Mouse (Mus musculus): ENCODE measurements around the gene RPS10-NUDT3.

RPS10-NUDT3 gene

DNA sequence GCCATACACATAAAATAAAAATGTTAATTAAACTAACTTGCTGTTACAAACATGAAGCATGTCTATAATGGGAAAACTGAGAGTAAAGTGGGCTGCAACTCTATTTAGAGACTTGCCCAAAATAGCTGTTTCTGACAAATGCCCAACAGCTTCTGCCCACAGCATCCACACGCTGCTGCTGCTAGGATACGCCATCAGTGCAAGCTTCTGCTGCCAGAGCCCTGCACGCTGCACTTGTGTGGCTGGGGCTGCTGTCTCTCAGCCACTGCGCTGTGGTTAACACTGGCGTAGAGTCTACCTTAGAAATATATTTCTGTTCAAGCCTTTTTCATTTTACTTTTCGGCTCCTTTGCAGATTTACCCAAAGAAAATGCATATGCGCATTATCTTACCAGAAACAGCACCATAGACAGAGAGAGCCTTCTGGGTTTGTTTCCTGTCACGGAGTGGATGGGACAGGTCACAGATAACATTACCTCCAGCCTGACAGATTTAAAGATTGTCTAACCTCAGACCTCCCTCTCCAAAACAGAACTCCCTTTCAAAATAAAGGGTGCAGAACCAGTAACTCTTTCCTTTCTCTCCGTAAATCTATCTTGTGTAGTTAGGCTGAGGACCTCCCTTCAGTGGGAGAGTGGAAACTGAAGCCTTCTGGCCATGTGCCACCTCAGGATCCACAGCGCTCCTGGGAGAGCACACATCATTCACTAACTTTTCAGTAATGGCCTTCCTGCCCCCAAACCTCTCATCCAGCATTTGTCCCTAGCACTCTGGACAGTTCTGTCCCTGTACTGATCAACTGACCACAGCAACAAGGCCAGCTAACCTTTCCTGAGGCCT is 24.1 kb downstream of the RPS10-NUDT3 start:
- DNase-seq (ENCODE audit: extremely low spot score), result no peak

- no peak for DNase-seq (ENCODE audit: extremely low spot score)
Measured at GRCm38 (mm10) chr17:27609576-27609975, 25.4 kb downstream of the RPS10-NUDT3 start.

DNA sequence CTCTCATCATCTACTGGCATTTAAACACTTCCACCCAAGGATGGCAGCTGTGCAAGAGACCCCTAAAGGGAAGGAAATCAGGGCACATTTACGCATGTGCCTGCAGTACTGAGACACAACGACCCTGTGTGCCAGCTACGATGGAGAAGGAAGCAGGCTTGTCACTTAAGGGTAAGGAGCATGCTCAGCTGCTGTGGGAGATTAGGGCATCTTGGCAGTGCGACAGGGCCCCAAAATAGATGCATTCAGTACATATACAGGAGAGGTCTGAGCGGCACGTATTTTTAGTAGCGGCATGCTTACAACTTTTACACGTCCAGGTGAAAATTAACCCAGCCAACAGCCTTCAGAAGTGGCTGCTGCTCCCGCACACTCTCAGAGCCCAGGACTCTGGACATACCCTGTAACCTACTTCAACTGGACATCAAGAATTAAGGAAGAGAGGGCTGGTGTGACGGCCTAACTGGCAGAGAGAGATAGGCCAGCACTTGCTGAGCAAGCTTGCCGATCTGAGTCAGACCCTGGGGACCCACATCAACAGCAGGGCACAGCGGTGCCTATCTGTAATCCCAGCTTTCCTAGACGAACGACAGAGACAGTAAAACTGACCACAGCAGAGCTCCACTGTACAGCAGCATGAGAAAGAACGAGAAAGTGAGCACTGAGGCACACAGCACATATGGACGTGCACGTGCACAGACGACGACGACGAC is 31.3 kb downstream of the RPS10-NUDT3 start:
- no peak for DNase-seq (ENCODE audit: extremely low spot score)

- DNase-seq (ENCODE audit: extremely low spot score), result no peak
Measured at GRCm38 (mm10) chr17:27603036-27603435, 32.0 kb downstream of the RPS10-NUDT3 start.

GRCm38 (mm10) chr17:27600869-27601268 is 34.2 kb downstream of the RPS10-NUDT3 start:
- DNase-seq (ENCODE audit: extremely low spot score), result no peak

DNA sequence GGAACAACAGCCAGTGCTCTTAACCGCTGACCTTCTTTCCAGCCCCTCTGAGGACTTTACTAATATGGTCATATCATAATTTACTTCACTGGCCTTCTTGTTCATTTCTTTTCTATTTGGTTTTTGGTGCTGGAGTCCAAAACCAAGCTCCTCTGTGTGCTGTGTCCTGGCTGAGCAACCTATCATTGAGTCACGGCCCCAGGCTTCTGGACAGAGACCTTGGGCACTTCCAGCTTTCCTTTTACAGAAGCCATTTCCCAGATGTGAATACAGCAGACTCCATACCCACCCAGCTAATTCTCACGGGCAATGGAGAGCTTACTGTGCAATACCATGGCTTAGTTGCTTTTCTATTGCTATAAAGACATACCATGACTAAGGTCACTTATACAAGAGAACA is 34.7 kb downstream of the RPS10-NUDT3 start:
- no peak for DNase-seq (ENCODE audit: extremely low spot score)

DNA sequence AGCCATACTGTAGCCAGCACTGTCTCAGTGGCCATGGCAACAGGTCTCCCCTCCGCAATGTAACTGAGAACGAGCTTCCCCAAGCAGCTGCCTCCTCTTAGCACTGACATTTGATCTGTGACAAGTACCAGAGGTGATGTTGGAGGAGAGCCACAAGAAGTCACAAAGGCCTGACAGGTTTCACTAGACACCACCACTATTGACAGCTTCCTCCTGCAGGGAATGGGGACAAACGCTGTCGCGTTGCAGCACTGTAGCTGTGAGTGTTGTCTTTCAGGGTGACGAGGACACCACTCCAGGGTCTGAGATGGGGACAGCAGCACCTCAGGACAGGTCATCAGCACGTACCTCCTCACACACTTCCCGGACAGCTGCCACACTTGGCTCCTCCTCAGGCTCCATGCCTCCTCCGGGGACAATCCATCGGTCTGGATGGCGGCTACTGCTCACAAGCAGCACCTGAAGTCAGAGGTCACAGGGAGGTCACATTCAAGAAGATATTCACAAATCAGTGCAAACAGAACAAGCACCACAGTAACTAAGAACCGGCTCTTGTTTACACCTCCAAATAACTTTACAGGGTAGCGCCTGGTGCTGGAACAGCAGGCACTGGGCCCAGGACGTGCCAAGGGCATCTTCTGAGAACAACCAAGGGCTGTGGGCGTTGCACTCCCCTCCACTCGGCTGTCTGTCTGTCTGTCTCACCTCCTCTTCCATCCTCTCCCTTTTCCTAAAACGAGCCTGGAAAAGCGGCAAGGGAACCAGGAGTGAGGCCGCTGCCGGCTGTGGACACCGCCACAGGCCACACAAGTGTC is 38.4 kb downstream of the RPS10-NUDT3 start:
- no peak for DNase-seq (ENCODE audit: extremely low spot score)

- no peak for DNase-seq (ENCODE audit: extremely low spot score)
Measured at GRCm38 (mm10) chr17:27595659-27596375, 39.2 kb downstream of the RPS10-NUDT3 start.

DNA sequence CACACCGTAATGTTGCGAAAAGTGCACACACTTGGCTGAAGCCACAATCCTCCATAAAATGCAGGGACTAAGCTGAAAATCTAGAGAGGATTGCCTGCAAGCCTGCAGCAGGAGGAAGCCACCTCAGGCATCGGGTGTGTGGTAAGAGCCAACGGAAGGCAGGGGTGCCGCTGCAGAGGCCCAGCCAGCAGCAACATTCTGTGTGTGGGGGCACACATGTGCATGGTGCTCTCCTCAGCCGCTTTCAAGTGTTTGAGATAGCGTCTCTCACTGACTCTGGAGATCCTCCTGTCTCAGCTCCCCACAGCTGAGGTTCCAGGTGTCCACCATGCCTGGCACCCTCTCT is 42.5 kb downstream of the RPS10-NUDT3 start:
- no peak for DNase-seq (ENCODE audit: extremely low spot score)

DNA sequence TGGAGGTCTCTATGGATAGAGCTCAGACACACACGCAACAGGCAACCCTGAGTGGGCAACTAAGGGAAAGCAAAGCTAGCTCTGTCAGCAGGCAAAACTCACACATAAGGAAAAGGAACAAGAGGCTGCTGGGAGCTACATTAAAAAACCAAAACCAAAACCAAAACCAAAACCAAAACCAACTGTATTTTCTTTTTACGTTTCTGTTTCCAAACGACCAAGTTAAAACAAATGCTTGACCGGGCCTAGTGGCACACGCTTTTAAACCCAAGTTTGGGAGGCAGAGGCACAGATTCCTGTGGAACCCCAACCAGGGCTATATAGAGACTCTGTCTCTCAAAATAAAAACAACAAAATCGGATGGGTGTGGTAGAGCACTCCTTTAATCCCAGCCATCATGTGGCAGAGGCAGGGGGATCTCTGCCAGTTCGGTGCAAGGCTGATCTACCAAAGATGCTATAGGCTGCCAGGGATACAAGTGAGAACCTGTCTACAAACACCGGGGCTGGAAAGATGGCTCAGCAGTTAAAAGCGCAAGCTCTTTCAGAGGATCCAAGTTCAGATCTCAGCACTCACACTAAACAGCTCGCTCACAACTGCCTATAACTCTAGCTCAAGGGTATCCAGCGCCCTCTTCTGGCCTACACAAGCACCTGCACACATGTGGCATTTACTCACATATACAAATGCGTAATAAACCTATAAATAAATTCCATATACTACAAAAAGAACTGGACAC is 43.0 kb downstream of the RPS10-NUDT3 start:
- DNase-seq (ENCODE audit: extremely low spot score), result no peak

GRCm38 (mm10) chr17:27588231-27588630 is 46.8 kb downstream of the RPS10-NUDT3 start:
- DNase-seq (ENCODE audit: extremely low spot score), result no peak

DNA sequence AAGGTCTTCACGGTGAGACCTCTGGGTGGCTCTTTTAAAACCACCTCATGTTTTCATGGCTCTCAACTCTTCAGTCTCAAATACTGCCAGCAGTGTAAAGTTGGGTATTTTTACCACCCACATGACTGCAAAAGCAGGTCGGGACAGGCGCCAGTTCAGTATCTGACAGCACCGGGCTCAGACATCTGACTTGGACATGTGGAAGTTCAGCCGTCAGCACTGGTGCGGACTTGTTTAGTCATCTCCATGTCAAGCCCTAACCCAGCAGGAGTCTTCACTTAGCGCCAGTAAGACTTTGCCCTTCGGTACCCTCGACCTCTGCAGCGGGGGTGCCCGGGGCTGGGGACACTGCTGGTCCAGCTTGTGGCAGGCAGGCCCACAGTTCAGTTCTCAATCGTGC is 47.8 kb downstream of the RPS10-NUDT3 start:
- no peak for DNase-seq (ENCODE audit: extremely low spot score)

DNA sequence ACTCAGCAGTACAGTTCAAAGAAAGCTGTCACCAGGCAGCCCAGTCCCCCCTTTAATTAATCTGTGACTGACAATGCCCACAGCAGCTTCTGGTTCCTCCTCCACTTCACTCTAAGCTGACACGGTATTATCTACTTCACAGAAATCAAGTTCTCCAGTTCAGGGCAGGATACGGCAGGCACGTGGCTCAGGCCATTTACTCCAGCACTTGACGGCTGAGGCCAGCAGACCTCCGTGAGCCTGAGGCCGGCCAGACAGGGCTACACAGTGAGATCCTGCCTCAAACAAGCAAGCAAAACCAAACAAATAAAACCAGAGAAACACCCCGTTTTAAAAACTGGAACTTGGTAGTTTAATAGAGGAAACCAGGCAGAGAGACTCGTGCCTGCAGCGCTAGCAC is 48.4 kb downstream of the RPS10-NUDT3 start:
- no peak for DNase-seq (ENCODE audit: extremely low spot score)

DNA sequence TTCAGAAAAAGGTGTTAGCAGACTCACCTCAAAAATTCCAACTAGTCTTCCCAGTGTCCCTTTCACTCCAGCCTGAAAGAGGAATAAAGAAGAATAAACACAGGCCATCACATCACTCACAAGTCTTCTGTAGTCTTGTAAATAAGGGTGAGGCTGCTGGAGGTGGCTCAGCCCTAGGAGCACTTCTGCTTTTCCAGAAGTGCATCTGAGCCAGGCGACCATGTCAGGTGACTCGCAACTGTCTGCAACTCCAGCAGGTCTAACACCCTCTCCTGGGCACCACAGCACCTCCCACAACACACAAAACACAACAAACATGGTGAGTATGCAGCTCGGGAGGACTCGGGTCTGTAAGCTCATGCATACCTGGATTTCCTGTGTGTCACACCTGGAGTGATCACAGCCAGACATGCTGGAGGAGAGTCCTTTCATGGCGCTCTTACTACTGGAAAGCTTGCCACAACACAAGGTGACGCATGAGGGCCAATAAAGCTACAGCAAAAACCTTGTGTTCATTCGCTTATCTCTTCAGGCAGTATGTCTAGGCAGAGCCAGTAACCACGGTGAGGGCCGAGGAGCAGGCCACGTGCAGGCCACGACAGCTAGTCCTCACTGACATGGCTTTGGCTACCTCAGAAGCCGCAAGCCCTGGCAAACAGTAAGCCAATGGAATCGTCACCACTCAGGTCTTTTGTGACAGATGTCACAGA is 51.7 kb downstream of the RPS10-NUDT3 start:
- no peak for DNase-seq (ENCODE audit: extremely low spot score)

- no peak for DNase-seq (ENCODE audit: extremely low spot score)
Measured at GRCm38 (mm10) chr17:27580392-27581068, 54.5 kb downstream of the RPS10-NUDT3 start.

GRCm38 (mm10) chr17:27579816-27580215 is 55.2 kb downstream of the RPS10-NUDT3 start:
- no peak for DNase-seq (ENCODE audit: extremely low spot score)

GRCm38 (mm10) chr17:27578487-27578886 is 56.5 kb downstream of the RPS10-NUDT3 start:
- no peak for DNase-seq (ENCODE audit: extremely low spot score)

- no peak for DNase-seq (ENCODE audit: extremely low spot score)
Measured at GRCm38 (mm10) chr17:27577468-27577867, 57.6 kb downstream of the RPS10-NUDT3 start.

GRCm38 (mm10) chr17:27576056-27576455 is 59.0 kb downstream of the RPS10-NUDT3 start:
- DNase-seq (ENCODE audit: extremely low spot score), result no peak
